Mouse (Mus musculus): ENCODE measurements around the gene Slc39a9. TPM values are rescaled to one million over a fixed set of nuclear protein-coding genes. Genes with fewer than 3 reads are reported as not detected.
A peak's percentile ranks its signal among the peaks of the same experiment; 100 is the strongest.

Gene Slc39a9
- polyA plus RNA-seq, 1 experiment from 2014 or later = 28.7 TPM

DNA sequence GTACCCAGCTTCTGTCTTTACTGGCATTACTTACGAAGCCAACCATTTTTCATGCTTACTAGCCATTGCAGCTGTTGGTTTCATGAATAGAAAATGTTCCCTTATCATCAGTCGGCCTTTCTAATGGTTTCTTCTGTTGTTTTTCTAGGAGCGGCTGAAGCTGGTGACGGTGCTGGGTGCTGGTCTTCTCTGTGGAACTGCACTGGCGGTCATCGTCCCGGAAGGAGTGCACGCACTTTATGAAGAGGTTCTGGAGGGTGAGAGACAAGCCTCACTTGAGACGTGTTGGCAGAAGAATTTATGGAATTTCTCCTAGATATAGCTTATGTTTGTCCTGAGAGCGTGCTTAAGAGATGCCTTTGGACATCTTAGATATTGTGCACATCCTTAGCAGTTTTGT is 18.6 kb downstream of the Slc39a9 start:
- Histone ChIP-seq H3K9ac (no peak overlapping the region), H3K4me2 (no peak overlapping the region), H3K4me3 (replicated peaks) (no peak overlapping the region), H3K36me3 (peaks cover 32% of the 10 kb centered on the region), H3K9me3 (replicated peaks) (no peaks in the 10 kb centered on the region), H3K4me1 (0 out of 2 replicates have a peak, but pooled peaks cover 3% of the 10 kb centered on the region), H3K27ac (no peak overlapping the region), H3K27me3 (no peaks in the 10 kb centered on the region)
- ATAC-seq (replicated peaks; ENCODE audit: low FRiP score) = no peak
- WGBS = 92% methylated on average over 10 of the region's 10 CpGs

DNA sequence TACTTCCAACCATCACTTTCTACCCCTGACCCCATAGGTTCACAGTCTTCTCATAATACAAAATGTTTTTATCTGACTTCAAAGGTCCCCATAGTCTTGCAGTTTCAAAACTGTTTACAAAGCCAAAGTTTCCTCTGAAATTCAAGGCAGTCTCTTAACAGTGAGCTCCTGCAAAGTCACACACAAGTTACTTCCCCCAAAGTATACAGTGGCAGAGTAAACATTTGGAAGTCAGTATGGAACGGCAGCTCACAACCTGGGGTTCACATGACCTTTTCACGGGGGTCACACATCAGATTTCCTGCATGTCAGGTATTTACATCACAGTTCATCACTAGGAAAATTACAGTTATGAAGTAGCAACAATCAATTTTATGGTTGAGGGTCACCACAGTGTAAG is 20.3 kb downstream of the Slc39a9 start:
- H3K4me3 ChIP-seq (replicated peaks) = no peak overlapping the region
- H3K9ac ChIP-seq = no peak overlapping the region
- no peaks in the 10 kb centered on the region for H3K27me3 ChIP-seq
- H3K4me1 ChIP-seq = no peaks in the 10 kb centered on the region
- H3K4me2 ChIP-seq = no peak overlapping the region
- no peak for ATAC-seq (replicated peaks; ENCODE audit: low FRiP score)
- WGBS = 57% methylated on average over 2 of the region's 2 CpGs
- peaks cover 42% of the 10 kb centered on the region for H3K36me3 ChIP-seq
- H3K27ac ChIP-seq = no peak overlapping the region
- no peaks in the 10 kb centered on the region for H3K9me3 ChIP-seq (replicated peaks)

DNA sequence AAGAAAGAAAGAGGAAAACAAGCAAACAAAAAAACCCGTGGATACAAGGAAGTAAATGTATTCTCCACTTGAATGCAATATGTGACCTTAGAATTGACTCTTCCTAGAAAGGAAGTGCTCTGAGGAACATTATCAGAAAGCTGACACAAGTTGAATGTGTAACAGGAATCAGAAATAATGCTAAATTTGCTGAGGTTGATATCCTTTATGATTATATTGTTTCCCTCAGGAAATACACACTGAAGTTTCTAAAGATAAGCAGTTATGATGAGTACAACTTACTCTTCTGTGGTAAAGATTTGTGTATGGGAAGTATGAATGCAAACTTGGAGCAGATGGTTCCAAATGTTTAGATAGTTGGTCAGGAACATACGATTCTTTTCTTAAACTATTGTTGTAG is 24.7 kb downstream of the Slc39a9 start:
- H3K9ac ChIP-seq = no peak overlapping the region
- H3K4me1 ChIP-seq = no peaks in the 10 kb centered on the region
- no peak overlapping the region for H3K4me2 ChIP-seq
- no peak overlapping the region for H3K4me3 ChIP-seq (replicated peaks)
- no peaks in the 10 kb centered on the region for H3K27me3 ChIP-seq
- 78% methylated on average over 2 of the region's 2 CpGs for WGBS
- ATAC-seq (replicated peaks; ENCODE audit: low FRiP score) = no peak
- no peaks in the 10 kb centered on the region for H3K9me3 ChIP-seq (replicated peaks)
- peaks cover 40% of the 10 kb centered on the region for H3K36me3 ChIP-seq
- no peak overlapping the region for H3K27ac ChIP-seq

DNA sequence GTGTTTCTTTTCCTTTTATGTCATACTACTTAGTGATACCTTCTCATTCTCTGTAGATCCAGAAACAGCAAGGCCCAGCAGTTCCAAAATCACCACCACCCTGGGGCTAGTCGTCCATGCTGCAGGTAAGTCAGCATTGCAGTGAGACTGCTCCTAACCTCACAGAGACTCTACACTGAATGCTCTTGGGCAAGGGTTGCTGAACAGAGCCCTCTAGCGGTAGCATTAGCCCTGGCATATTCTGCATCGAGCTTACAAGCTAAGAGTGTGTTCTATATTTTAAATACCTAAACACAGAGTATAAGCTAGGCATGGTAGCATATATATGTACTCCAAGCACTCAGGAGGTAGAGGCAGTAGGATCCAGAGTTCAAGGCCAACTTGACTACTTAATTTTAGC is 29.5 kb downstream of the Slc39a9 start:
- Histone ChIP-seq H3K4me3 (replicated peaks) (no peak overlapping the region), H3K27ac (no peak overlapping the region), H3K4me1 (no peaks in the 10 kb centered on the region), H3K9ac (no peak overlapping the region), H3K9me3 (replicated peaks) (no peaks in the 10 kb centered on the region), H3K4me2 (no peak overlapping the region), H3K27me3 (no peaks in the 10 kb centered on the region), H3K36me3 (peaks cover 56% of the 10 kb centered on the region)
- ATAC-seq (replicated peaks; ENCODE audit: low FRiP score) = no peak
- WGBS = 20% methylated on average over 3 of the region's 3 CpGs

DNA sequence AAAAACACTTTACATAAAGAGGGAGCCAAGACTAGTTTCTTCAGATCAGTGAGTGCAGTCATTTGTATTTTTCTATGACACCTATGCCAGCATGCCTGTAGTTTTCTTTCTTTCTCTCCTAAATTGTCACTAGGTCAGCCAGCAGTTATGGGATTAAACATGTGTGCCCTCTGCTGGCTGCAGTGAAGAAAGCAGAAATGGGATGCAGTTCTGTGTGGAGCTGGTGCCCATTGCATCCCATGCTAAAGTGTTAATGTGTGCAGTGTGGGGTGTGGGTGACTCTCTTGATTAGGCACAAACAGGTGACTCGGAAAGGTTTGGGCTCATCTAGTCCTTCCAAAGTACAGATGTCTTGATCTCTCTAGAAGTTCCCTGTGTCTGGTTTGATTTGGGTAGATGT is 37.7 kb downstream of the Slc39a9 start:
- H3K9me3 ChIP-seq (replicated peaks) = no peaks in the 10 kb centered on the region
- no peak overlapping the region for H3K4me3 ChIP-seq (replicated peaks)
- ATAC-seq (replicated peaks; ENCODE audit: low FRiP score) = no peak
- no peak overlapping the region for H3K27ac ChIP-seq
- no peaks in the 10 kb centered on the region for H3K4me1 ChIP-seq
- WGBS = 89% methylated on average over 1 of the region's 1 CpGs
- H3K4me2 ChIP-seq = no peak overlapping the region
- no peaks in the 10 kb centered on the region for H3K27me3 ChIP-seq
- H3K36me3 ChIP-seq = peaks cover 32% of the 10 kb centered on the region
- no peak overlapping the region for H3K9ac ChIP-seq

DNA sequence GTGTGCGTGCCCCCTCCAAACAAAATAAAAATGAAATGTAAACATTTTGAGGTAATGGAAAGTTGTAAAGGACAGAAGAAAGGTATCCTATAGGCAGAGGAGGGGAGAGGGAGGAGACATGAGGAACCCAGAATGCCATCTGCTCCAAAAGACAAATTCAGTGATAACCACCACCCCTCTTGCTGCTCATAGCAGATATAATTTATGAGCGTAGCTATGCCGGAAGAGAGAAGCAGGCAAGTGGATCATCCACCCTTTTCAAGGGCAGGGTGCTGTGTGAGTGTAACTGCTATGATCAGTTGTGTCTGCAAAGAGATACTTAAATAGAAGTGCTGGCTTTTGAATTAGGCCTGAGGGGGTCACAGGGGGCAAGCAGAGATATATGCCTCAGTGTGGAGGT is 39.9 kb downstream of the Slc39a9 start:
- H3K9ac ChIP-seq = no peak overlapping the region
- no peak overlapping the region for H3K4me3 ChIP-seq (replicated peaks)
- H3K9me3 ChIP-seq (replicated peaks) = no peaks in the 10 kb centered on the region
- no peaks in the 10 kb centered on the region for H3K4me1 ChIP-seq
- no peaks in the 10 kb centered on the region for H3K27me3 ChIP-seq
- 77% methylated on average over 3 of the region's 3 CpGs for WGBS
- H3K4me2 ChIP-seq = no peak overlapping the region
- peaks cover 16% of the 10 kb centered on the region; the same call in 1 of the 2 replicates for H3K36me3 ChIP-seq
- no peak for ATAC-seq (replicated peaks; ENCODE audit: low FRiP score)
- no peak overlapping the region for H3K27ac ChIP-seq

DNA sequence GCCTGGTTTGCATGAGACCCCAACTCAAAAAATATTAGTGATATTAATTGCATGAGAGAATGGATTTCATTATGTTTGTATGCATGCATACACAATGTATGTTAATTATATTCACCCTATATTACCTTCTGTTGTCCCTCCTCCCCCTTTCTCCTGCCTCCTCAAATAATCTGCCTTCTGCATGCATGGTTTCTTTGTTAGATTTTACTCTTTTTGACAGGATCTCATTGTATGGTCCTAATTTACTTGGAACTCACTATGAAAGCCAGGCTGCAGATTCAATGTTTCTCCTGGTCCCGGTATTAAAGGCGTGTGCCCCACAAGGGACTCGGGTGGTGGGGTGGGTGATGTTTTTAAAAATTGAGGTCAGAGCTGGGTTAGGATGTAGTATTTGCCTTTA is 40.6 kb downstream of the Slc39a9 start:
- H3K36me3 ChIP-seq = peaks cover 13% of the 10 kb centered on the region; the same call in 1 of the 2 replicates
- H3K27ac ChIP-seq = no peak overlapping the region
- no peaks in the 10 kb centered on the region for H3K9me3 ChIP-seq (replicated peaks)
- H3K4me2 ChIP-seq = no peak overlapping the region
- no peak overlapping the region for H3K9ac ChIP-seq
- no peaks in the 10 kb centered on the region for H3K4me1 ChIP-seq
- no peak for ATAC-seq (replicated peaks; ENCODE audit: low FRiP score)
- 96% methylated on average over 3 of the region's 3 CpGs for whole genome bisulfite sequencing
- H3K27me3 ChIP-seq = no peaks in the 10 kb centered on the region
- H3K4me3 ChIP-seq (replicated peaks) = no peak overlapping the region

DNA sequence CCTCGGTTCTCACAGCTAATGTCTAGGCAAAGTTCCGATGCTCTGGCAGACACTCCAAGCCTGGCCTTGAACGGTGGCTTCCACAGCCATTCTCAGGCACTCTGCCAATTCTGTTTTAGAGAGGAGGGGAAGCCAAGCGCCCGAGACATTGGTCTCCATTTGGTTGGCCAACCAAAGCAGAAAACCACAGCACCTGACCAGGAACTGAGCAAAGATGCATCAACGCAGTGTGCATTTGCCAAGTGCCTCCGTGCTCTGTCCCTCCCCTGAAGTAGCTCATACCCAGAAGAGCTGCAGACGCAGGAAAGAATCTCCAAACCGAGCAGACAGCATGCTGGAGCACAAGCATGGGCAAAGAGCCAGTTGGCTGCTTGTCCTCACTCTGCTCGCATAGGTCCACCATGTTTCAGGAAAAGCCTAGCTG is 44.1 kb downstream of the Slc39a9 start:
- no peak overlapping the region for H3K4me3 ChIP-seq (replicated peaks)
- H3K9me3 ChIP-seq (replicated peaks) = no peaks in the 10 kb centered on the region
- no peak for ATAC-seq (replicated peaks; ENCODE audit: low FRiP score)
- H3K9ac ChIP-seq = no peak overlapping the region
- H3K36me3 ChIP-seq = no peaks in the 10 kb centered on the region
- no peak overlapping the region for H3K4me2 ChIP-seq
- peaks cover 18% of the 10 kb centered on the region for H3K4me1 ChIP-seq
- peaks cover 26% of the 10 kb centered on the region for H3K27me3 ChIP-seq
- WGBS = 73% methylated on average over 10 of the region's 10 CpGs
- no peak overlapping the region for H3K27ac ChIP-seq

DNA sequence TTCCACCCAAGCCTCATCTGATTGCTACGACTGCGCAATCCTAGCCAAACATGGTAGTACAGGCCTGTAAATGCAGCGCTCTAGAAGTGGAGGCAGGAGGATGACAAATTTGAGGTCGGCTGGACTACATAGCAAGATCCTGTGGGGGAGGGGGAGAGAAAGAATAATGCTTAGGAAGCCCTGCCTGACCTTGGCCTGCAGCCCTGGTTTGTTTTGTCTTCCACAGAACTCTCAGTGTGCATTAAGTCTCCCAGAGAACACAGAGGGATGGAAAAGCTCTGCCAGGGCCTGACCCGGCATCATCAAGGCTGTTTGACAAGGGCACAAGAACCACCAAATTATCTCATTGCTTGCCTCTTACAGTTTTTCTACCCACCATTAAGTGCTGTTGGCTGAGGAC is 46.0 kb downstream of the Slc39a9 start:
- Histone ChIP-seq H3K9me3 (replicated peaks) (no peaks in the 10 kb centered on the region), H3K27ac (no peak overlapping the region), H3K4me1 (peaks cover 24% of the 10 kb centered on the region), H3K36me3 (no peaks in the 10 kb centered on the region), H3K4me3 (replicated peaks) (no peak overlapping the region), H3K9ac (no peak overlapping the region), H3K4me2 (no peak overlapping the region), H3K27me3 (peaks cover 44% of the 10 kb centered on the region)
- 44% methylated on average over 5 of the region's 5 CpGs for WGBS
- ATAC-seq (replicated peaks; ENCODE audit: low FRiP score) = no peak

DNA sequence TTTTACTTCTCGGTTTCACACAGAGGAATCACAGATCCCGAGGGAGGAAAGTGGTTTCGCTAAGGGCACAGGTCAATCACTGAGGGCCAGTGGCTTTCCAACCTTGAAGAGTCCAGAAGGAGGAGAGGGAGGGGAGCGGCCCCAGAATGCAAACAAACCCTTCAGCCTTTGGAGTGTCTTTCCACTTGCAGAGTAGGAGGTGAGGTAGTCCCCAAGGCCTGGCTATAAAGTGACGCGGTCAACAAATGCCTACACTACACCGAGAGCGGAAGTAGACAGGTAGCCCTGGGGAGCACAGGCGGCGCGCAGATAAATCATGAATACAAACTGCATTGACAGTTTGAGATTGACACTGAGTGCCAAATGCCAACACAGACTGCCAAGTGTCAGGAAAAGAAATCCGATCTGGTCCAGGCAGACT is 48.0 kb downstream of the Slc39a9 start:
- H3K9ac ChIP-seq = no peak overlapping the region
- H3K4me2 ChIP-seq = peak overlapping the region; percentile 75
- ATAC-seq (replicated peaks; ENCODE audit: low FRiP score) = 0 out of 2 replicates have a peak, but pooled peaks have one; percentile 38
- H3K4me1 ChIP-seq = peaks cover 24% of the 10 kb centered on the region
- peaks cover 51% of the 10 kb centered on the region for H3K27me3 ChIP-seq
- H3K4me3 ChIP-seq (replicated peaks) = peak overlapping the region; percentile 40
- no peaks in the 10 kb centered on the region for H3K36me3 ChIP-seq
- no peak overlapping the region for H3K27ac ChIP-seq
- 5% methylated on average over 12 of the region's 12 CpGs for WGBS
- no peaks in the 10 kb centered on the region for H3K9me3 ChIP-seq (replicated peaks)

DNA sequence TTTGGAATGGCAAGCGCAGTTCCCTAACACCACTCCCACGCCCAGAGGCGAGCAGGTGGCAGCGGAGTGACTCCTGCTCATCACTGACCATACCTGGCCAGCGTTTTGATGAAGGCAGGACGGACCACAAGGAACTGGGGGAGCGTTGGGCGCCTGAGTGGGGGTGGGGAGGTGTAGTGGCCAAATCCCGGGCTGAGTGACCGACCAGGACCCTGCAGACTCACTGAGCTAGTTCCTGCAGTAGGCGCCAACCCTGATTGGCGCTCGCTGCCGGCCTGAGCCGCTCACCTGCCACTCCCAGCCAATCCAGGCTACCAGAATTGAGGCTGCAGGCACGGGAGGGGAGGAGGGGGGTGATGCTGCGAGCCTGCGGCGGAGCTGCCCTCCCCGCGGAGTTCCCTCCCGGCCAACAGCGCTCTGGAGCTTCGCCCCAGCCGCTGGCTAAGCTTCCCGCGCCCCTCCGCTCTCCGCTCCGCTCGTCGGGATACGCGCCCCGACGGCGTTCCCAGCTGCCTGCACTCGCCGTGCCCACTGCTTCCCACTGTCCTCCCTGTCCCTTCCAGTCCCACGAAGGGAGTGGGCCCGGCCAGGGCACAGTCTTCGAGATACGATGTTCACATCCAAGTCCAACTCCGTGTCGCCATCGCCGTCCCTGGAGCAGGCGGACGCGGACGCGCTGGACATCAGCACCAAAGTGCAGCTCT is 48.7 kb downstream of the Slc39a9 start, which contains the start of gene Plekhd1:
Plekhd1 (plus strand) TSS at position 323 of the 704 bp plus-strand sequence.
- H3K4me2 ChIP-seq = peak within 1 kb of the TSS; percentile 75
- H3K4me3 ChIP-seq (replicated peaks) = peak within 1 kb of the TSS; percentile 40
- H3K27ac ChIP-seq = no peak within 1 kb of the TSS
- H3K36me3 ChIP-seq = no peaks in the 10 kb centered on the region
- under 1% methylated on average over 47 of the region's 52 CpGs for WGBS
- peaks cover 24% of the 10 kb centered on the region for H3K4me1 ChIP-seq
- H3K27me3 ChIP-seq = peaks cover 51% of the 10 kb centered on the region
- no peaks in the 10 kb centered on the region for H3K9me3 ChIP-seq (replicated peaks)
- peak; percentile 82 for ATAC-seq (replicated peaks; ENCODE audit: low FRiP score)
- peak within 1 kb of the TSS; percentile 5; the same call in 1 of the 2 replicates for H3K9ac ChIP-seq

DNA sequence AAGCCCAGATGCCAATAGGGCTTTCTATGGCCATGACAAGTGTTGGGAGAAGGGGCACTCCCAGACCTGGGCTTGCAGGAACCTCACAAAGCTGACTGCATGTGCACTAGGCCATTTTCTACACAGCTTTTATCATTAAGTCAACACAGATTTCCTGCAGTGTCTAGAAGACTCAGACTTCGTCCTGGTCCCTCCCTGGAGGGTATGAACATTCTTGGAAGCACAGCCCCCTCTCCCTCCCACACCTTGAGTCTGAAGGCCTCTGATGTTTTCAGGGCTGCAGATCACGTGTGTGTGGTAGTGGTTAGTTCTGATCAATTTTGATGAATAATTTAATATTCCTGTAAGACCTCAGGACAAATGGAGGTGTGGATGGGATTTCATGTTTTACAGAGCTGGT is 50.0 kb downstream of the Slc39a9 start:
- no peaks in the 10 kb centered on the region for H3K9me3 ChIP-seq (replicated peaks)
- WGBS = 44% methylated on average over 2 of the region's 2 CpGs
- H3K4me3 ChIP-seq (replicated peaks) = no peak overlapping the region
- H3K4me2 ChIP-seq = no peak overlapping the region
- no peaks in the 10 kb centered on the region for H3K36me3 ChIP-seq
- no peak overlapping the region for H3K27ac ChIP-seq
- no peak for ATAC-seq (replicated peaks; ENCODE audit: low FRiP score)
- peaks cover 24% of the 10 kb centered on the region for H3K4me1 ChIP-seq
- peaks cover 51% of the 10 kb centered on the region for H3K27me3 ChIP-seq
- no peak overlapping the region for H3K9ac ChIP-seq

DNA sequence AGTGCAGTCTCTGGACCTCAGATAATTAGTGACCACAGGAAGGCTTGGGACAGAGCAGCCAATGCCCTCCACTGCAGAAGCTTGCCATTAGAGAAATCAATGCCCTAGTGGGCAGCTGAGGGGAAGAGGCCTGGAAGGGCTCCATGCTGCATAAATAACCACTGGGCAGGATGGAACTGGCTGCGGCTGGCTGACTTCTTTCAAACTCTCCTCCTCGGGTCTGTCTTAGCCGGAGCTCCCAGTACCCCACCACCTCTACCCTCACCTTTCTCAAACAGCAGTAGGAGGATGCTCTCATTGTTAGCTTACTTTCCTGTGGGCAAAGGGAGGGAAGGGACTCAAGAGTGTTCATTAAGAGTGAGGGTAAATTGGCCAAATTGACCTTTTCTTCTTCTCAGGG is 51.3 kb downstream of the Slc39a9 start:
- ATAC-seq (replicated peaks; ENCODE audit: low FRiP score) = no peak
- Histone ChIP-seq H3K36me3 (no peaks in the 10 kb centered on the region), H3K4me2 (no peak overlapping the region), H3K9me3 (replicated peaks) (no peaks in the 10 kb centered on the region), H3K27me3 (peaks cover 51% of the 10 kb centered on the region), H3K4me1 (peaks cover 20% of the 10 kb centered on the region), H3K27ac (no peak overlapping the region), H3K9ac (no peak overlapping the region), H3K4me3 (replicated peaks) (no peak overlapping the region)
- WGBS = 46% methylated on average over 3 of the region's 3 CpGs
